Mouse (Mus musculus): Measurements from ENCODE around the gene Crebl2.

- TF ChIP-seq EP300 (IDR thresholded peaks at IDR 0.05; ENCODE audit: insufficient read depth, low read depth, low read length) (no peak), POLR2A (IDR thresholded peaks at IDR 0.05; ENCODE audit: insufficient read depth, low read length) (no peak)
Measured at GRCm38 (mm10) chr6:134801483-134801882, 28.5 kb upstream of the Crebl2 start.
